Mouse (Mus musculus) spleen, postnatal 14 days (tissue): Measurements from ENCODE around the gene Coro1b.

ENCODE experiments used
- DNase-seq, 2 experiments: peaks; one replicate each; pipeline ENCODE4 v3.0.0; 2021 to 2022; ENCODE audit warnings: low spot score in 2 of 2

The Coro1b gene

GRCm38 (mm10) chr19:4148491-4148806 lies at the start of gene Coro1b:
Coro1b (plus strand) TSS chr19:4148619.
- peak; percentile 87 to 93 for DNase-seq

DNA sequence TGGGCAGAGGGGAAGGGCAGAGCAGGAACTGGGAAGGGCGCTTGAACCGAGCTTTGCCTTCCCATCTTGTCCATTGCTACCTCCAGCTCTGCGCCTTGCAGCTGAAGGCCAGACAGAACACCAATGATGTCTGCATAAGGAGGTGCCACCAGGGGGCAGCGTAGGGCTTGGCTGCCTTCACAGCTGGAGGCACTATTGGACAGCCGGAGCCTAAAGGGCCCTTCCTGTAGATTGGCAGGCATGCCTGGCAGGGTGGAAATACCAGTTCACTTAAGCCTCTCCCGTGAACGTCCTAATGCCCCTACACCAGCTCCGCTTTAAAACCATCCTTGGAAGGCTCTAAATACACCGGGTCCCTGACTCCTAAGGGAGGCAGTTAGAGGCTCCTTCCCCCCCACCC lies 49.4 kb upstream of the Coro1b start:
- DNase-seq: peak; percentile 91 to 96

DNA sequence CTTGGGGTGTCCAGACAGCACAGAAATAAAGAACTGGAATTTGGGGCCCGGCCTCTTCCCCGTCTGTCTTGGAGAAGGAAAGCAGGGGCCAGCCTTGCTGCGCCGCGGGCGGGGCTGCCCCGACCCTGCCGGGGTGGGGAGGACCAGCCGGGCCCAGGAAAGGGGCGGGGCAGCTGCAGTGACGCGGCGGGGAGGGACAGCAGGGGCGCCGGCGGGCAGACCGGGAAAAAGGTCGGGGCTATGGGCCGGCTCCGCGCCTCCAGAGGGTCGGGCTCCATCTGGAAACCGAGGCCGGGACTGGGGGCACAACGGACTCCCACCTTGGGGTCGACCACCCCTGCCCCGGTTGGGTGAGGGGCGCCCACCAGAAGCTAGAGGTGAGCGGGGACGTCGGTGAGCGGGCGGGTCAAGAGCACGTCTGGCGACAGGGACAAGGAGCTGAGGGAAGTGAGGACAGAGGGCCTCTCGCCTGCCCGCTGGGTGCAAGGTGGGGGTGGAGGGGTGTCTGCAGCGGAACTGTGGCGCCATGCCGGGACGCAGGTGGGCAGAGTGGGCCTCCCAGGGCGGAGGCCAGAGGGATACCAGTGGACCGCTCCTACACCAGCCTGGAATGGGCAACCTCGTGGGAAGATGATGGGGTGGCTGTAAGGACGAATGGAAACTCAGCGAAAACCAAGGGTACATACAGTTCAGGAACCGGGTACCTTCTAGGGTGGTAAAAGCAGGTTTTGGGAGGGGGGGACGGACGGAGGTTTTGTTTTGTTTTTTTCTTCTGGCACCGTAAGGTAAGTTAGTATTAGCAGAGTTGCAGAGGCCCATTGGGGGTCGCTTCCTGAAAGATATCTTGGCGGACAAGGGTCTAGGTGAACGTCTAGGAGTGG lies 48.3 kb upstream of the Coro1b start, which contains the start of gene Pitpnm1:
TSS of gene Pitpnm1 (plus strand) at position 162 of the 881 bp plus-strand sequence.
- peak; percentile 78 to 81 for DNase-seq

DNA sequence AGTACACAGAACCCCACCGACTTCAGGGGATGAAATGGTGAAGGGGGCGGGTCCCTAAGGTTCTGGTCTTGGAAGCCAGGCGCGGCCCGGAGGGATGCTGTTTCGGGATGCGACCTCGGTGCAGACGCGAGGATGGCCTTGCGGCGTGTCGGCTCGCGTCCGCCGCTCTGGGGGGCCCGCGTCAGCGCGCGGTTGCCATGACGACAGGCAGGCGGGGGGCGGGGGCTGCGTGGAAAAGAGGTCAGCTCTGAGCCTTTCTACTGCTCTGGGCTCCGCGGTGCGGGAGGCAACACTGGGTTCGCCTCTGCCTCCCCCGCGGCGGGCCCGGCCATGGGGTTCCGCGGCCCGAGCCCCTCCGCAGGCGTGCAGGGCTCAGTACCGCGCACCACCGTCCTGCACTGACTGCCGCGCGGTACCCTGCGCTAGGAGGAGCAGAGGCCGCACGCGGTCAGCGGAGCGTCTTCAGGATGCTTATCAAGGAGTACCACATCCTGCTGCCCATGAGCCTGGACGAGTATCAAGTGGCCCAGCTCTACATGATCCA lies 47.6 kb upstream of the Coro1b start:
- DNase-seq: no peak

GRCm38 (mm10) chr19:4101466-4101865 lies 47.0 kb upstream of the Coro1b start:
- DNase-seq: no peak

DNA sequence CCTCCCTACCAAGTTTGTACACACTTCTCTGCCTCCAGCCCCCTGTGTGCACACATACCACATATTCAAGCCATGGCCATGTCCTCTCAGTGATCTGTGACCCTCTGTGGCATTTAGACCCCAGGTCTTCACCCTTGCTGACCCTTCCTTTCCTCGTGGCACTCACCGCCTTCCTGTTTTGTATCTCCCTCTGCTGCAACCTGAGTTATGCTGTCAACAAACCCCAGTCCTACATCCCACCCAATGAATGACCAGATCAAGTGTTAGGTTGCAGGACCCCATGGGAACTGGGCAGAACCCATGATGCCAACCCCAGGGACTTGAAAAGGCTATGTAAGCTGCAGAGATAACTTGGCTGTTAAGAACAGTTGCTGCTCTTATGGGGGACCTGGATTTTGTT lies 46.4 kb upstream of the Coro1b start:
- DNase-seq: no peak

DNA sequence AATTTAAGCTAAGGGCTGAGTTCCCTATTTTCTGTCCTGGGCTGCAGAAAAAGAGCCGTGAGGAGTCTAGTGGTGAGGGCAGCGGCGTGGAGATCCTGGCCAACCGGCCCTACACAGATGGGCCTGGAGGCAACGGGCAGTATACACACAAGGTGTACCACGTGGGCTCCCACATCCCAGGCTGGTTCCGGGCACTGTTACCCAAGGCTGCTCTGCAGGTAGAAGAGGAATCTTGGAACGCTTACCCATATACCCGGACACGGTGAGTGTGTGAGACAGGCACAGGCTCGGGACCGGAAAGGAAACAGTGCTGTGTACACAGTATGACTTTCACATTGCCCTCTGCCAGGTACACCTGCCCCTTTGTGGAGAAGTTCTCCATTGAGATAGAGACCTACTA lies 45.8 kb upstream of the Coro1b start:
- DNase-seq: no peak

DNA sequence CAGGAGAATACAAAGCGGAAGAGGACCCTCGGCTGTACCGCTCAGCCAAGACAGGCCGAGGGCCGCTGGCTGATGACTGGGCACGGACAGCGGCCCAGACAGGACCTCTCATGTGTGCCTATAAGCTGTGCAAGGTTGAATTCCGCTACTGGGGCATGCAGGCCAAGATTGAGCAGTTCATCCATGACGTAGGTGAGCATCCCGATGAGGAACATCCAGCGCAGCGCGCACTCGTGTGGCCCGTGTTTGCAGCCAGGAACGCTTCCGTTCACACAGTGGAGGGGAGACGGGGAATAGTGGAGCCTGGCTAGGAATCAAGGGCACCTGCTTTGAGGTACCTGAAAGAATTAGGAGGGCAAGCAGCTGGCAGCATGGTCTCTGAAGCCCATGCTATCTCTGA lies 45.1 kb upstream of the Coro1b start:
- no peak for DNase-seq

DNA sequence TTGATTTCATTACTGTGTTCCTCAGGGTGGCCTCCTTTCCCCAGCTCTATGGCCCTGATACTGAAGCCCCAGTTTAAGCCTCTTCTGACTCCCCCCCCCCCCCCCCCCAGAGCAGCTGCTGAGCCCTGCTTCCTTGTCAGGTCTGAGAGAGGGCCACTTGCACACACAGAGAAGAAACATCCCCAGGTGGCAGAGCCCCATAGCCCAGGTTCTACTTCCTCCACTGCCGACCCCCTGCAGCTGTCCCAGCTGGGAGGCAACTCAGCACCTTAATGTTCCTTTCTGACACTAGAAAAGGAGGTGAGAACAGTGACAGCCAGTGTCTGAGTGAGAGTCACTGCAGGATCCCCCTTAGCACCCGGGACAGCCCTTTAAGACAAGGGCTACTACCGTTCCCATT lies 44.6 kb upstream of the Coro1b start:
- DNase-seq: no peak

DNA sequence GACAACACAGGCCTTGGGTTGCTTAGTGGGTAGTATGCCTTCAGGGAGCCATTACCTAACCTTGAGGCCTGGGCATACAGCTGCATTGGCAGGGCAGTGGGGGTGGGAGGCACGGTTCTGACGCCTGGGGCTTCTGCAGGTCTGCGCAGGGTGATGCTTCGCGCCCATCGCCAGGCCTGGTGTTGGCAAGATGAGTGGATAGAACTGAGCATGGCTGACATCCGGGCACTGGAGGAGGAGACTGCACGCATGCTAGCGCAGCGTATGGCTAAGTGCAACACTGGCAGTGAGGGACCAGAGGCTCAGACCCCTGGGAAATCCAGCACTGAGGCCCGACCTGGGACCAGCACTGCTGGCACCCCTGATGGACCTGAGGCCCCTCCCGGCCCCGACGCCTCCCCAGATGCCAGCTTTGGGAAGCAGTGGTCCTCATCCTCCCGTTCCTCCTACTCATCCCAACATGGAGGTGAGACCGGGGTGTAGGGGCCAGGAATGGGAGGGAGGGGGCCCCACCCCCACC lies 43.7 kb upstream of the Coro1b start:
- no peak for DNase-seq

GRCm38 (mm10) chr19:4106654-4107053 lies 41.8 kb upstream of the Coro1b start:
- no peak for DNase-seq

GRCm38 (mm10) chr19:4108535-4108934 lies 39.9 kb upstream of the Coro1b start:
- no peak for DNase-seq

GRCm38 (mm10) chr19:4112063-4112960 lies 36.1 kb upstream of the Coro1b start:
- no peak for DNase-seq

DNA sequence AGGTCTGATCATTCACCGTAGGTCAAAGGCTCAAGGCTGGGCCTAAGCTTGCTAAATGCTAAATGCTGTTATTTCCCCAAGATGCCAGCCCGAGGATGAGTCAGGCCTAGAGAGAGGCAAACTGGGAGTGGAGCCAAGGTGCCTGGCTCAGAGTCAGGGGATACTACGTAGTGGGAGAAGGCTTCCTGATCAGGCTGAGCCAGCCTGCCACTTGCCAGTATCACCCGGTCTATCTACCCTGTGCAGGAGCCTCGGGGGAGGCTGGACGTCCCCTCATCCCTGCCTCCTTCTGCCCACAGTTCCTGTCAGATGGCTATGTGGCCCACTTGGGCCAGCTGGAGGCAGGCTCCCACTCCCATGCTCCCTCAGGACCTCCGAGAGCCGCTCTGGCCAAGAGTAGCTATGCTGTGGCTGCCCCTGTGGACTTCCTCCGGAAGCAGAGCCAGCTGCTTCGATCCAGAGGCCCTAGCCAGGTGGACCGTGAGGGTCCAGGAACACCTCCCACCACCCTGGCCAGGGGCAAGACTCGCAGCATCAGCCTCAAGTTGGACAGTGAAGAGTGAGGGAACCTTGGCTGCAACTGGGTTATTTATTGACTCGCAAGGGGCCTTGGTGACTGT lies 35.1 kb upstream of the Coro1b start:
- peak; percentile 72 to 83 for DNase-seq

DNA sequence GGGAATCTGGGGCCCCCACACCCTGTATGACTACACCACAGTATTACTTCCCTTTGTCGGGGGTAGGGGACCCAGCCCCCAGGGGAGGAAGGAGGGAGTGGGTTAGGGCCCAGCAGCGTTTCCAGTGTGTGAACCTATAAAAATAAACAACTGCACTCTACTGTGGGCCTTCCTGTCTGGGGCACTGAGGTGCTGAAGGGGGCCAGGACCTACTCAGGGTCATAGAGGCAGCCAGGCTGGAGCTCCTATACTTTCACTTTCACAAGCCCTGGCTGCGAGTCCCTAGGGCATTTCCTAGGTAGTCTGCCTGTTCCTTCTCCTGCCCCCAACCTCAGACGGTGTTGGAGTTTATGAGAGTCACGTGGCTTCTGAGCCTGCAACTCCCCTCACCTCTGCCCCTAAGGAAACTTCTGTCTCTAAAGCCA lies 34.6 kb upstream of the Coro1b start:
- peak; percentile 45 to 55 for DNase-seq

DNA sequence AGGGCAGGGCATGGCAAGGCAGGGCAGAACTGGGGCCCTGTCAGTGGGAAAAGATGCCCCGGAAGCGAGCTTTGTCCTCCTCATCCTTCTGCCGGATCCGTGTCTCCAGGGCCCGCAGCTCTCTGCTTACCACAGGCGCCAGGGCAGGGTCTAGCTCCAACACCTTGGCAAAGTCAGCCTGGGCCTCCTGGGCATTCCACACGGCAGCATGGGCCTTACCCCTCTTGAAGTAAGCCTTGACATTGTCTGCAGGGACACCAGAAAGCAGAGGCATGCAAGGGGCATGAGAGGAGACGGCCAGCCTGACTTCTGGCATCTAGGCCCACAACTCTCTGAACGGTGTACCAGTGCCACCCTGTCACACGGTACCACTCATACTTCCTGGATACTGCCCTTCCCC lies 33.9 kb upstream of the Coro1b start:
- no peak for DNase-seq

GRCm38 (mm10) chr19:4115144-4115543 lies 33.3 kb upstream of the Coro1b start:
- DNase-seq: no peak

GRCm38 (mm10) chr19:4115816-4116215 lies 32.6 kb upstream of the Coro1b start:
- no peak for DNase-seq

DNA sequence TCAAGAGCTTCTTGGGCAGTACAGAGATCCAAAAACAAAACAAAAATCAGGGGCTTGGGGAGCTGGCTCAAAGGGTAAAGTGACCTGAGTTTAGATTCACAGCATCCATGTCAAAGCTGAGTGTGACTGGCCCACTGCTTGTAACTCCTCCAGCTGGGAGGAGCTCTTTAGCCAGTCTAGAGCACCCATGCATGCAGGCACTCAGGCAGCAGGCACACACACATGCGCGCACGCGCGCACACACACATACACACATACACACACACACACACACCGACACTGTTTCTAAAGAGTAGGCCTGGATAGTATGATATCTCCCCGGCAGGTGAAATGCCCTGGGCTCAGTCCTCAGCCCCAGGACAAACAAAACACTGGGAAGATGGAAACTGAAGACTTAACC lies 31.4 kb upstream of the Coro1b start:
- no peak for DNase-seq

- no peak for DNase-seq
Measured at GRCm38 (mm10) chr19:4118350-4118749, 30.1 kb upstream of the Coro1b start.

DNA sequence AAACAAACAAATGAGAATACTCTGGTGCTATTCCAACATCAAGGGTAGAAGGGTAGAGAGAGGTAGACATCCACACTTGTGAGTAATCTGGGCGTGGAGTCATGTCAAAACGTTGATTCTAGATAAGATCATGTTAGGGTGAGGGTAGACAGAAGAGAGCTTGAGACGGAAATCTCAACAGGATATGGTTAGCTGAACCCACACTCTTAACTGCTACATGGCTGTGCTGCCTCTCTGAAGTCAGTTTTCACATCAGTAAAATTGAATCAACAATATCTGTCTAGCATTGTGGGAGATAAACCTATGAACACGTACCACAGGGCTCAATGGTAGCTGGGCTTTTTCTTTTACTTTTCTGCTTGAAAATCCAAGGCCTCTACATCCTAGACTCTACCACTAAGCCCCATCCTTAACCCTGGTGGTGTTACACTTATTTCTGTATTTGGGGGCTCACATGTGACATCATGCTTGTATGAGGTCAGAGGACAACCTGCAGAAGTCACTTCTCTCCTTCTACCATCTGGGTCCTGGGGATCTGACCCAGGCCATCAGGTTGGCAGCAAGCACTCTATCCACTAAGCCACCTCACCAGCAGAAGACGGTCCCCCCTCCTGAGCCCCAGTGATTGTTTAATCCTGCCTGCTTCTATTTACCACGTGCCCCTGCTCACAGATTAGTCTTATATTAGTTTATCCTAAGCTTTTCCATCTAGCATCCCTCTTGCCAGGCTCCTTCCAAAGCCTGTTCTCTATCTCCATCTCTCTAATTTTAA lies 28.5 kb upstream of the Coro1b start:
- DNase-seq: no peak
